Mouse (Mus musculus) MEL (cell line): ENCODE data around the gene Adgrf3. TPM values are rescaled to one million over a fixed set of nuclear protein-coding genes. Genes with fewer than 3 reads are reported as not detected.

Experiments used
- DNase-seq: peaks from one replicate; pipeline ENCODE4 v3.0.0; 2011; ENCODE audit warnings: low read depth, low spot score
- H3K27ac ChIP-seq: 2 replicates; pipeline ENCODE4 v1.5.1; 2012; ENCODE audit warnings: low read depth, mild to moderate bottlenecking, control low read depth, low read length, moderate library complexity; ENCODE audit not compliant: control insufficient read depth
- H3K27me3 ChIP-seq, 2 experiments: fragments of 150-350 bp in 1 of 2; sonication (generic) in 1 of 2; 2 replicates each; pipeline ENCODE4 v1.6.1; 2012; ENCODE audit warnings: low read length in 2 of 2, mild to moderate bottlenecking in 2 of 2, improper control_type of control experiment in 1 of 2, moderate library complexity in 1 of 2; ENCODE audit not compliant: insufficient read depth in 2 of 2, control insufficient read depth in 1 of 2
- H3K36me3 ChIP-seq, 2 experiments: 2 replicates each; pipeline ENCODE4 v1.6.1; 2012 to 2014; ENCODE audit warnings: low read length in 2 of 2, improper control_type of control experiment in 1 of 2, inconsistent platforms in 1 of 2, mild to moderate bottlenecking in 1 of 2; ENCODE audit not compliant: insufficient read depth in 2 of 2, control insufficient read depth in 1 of 2
- H3K4me1 ChIP-seq, 2 experiments: fragments of 150-350 bp in 1 of 2; sonication (generic) in 1 of 2; 2 replicates each; pipeline ENCODE4 v1.6.1; 2012; ENCODE audit warnings: low read length in 2 of 2, improper control_type of control experiment in 1 of 2, mild to moderate bottlenecking in 1 of 2; ENCODE audit not compliant: insufficient read depth in 2 of 2, control insufficient read depth in 1 of 2
- H3K4me3 ChIP-seq, 2 experiments: fragments of 150-350 bp in 1 of 2; sonication (generic) in 1 of 2; 2 replicates each; pipeline ENCODE4 v1.5.1; 2012; ENCODE audit warnings: low read depth in 2 of 2, low read length in 2 of 2, mild to moderate bottlenecking in 2 of 2, moderate library complexity in 2 of 2, control low read depth in 1 of 2, improper control_type of control experiment in 1 of 2; ENCODE audit not compliant: control insufficient read depth in 1 of 2, insufficient read depth in 1 of 2
- H3K79me2 ChIP-seq: 2 replicates; pipeline ENCODE4 v1.6.1; 2012; ENCODE audit warnings: mild to moderate bottlenecking, low read length, moderate library complexity; ENCODE audit not compliant: control insufficient read depth, poor library complexity, insufficient read depth
- H3K9ac ChIP-seq: 2 replicates; pipeline ENCODE4 v1.6.1; 2012; ENCODE audit warnings: low read depth, mild to moderate bottlenecking, control low read depth, low read length, moderate library complexity; ENCODE audit not compliant: control insufficient read depth, poor library complexity, severe bottlenecking
- H3K9me3 ChIP-seq: fragments of 150-350 bp; sonication (generic); replicated peaks from 2 replicates; pipeline ENCODE4 v1.6.1; 2012; ENCODE audit warnings: mild to moderate bottlenecking, low read length, improper control_type of control experiment, moderate library complexity; ENCODE audit not compliant: insufficient read depth
- BHLHE40 ChIP-seq: IDR thresholded peaks from 2 replicates; pipeline ENCODE4 v1.6.1; 2012; ENCODE audit warnings: low read depth, mild to moderate bottlenecking, inconsistent platforms, low read length, improper control_type of control experiment, borderline replicate concordance
- CHD1 ChIP-seq: IDR thresholded peaks from 2 replicates; pipeline ENCODE4 v1.6.1; 2012; ENCODE audit warnings: low read depth, mild to moderate bottlenecking, inconsistent platforms, low read length, improper control_type of control experiment
- CTCF ChIP-seq, 3 experiments: IDR thresholded peaks in 2 of 3; conservative IDR thresholded peaks in 1 of 3; 2 replicates each; pipeline ENCODE4 v1.5.1; 2011 to 2012; ENCODE audit warnings: low read length in 3 of 3, low read depth in 2 of 3, mild to moderate bottlenecking in 2 of 3, improper control_type of control experiment in 1 of 3, inconsistent platforms in 1 of 3, mixed read lengths in 1 of 3, moderate library complexity in 1 of 3; ENCODE audit not compliant: control insufficient read depth in 1 of 3, insufficient read depth in 1 of 3, poor library complexity in 1 of 3, severe bottlenecking in 1 of 3
- E2F4 ChIP-seq: IDR thresholded peaks from 2 replicates; pipeline ENCODE4 v1.6.1; 2011; ENCODE audit warnings: low read depth, low read length, improper control_type of control experiment, borderline replicate concordance
- ELF1 ChIP-seq: IDR thresholded peaks from 2 replicates; pipeline ENCODE4 v1.6.1; 2014; ENCODE audit warnings: low read depth, mild to moderate bottlenecking, inconsistent platforms, low read length, improper control_type of control experiment, moderate library complexity
- EP300 ChIP-seq, 2 experiments: IDR thresholded peaks; 2 replicates each; pipeline ENCODE4 v1.6.1; 2011; ENCODE audit warnings: improper control_type of control experiment in 2 of 2, low read length in 2 of 2, low read depth in 1 of 2, mild to moderate bottlenecking in 1 of 2
- ETS1 ChIP-seq: IDR thresholded peaks from 2 replicates; pipeline ENCODE4 v1.6.1; 2012; ENCODE audit warnings: low read depth, mild to moderate bottlenecking, inconsistent platforms, low read length, improper control_type of control experiment, moderate library complexity
- GABPA ChIP-seq: IDR thresholded peaks from 2 replicates; pipeline ENCODE4 v1.6.1; 2012; ENCODE audit warnings: low read depth, mild to moderate bottlenecking, inconsistent platforms, low read length, improper control_type of control experiment, moderate library complexity
- GATA1 ChIP-seq: IDR thresholded peaks from 2 replicates; pipeline ENCODE4 v1.6.1; 2011; ENCODE audit warnings: low read depth, low read length, improper control_type of control experiment
- HCFC1 ChIP-seq: IDR thresholded peaks from 2 replicates; pipeline ENCODE4 v1.6.1; 2012; ENCODE audit warnings: low read depth, mild to moderate bottlenecking, inconsistent platforms, low read length, improper control_type of control experiment, moderate library complexity
- JUND ChIP-seq: IDR thresholded peaks from 2 replicates; pipeline ENCODE4 v1.6.1; 2011; ENCODE audit warnings: low read depth, mild to moderate bottlenecking, improper control_type of control experiment, low read length
- MAFK ChIP-seq: IDR thresholded peaks from 2 replicates; pipeline ENCODE4 v1.6.1; 2011; ENCODE audit warnings: low read depth, mild to moderate bottlenecking, low read length, improper control_type of control experiment, borderline replicate concordance
- MAZ ChIP-seq: IDR thresholded peaks from 2 replicates; pipeline ENCODE4 v1.6.1; 2012; ENCODE audit warnings: low read depth, mild to moderate bottlenecking, inconsistent platforms, low read length, improper control_type of control experiment
- MXI1 ChIP-seq: IDR thresholded peaks from 2 replicates; pipeline ENCODE4 v1.6.1; 2011; ENCODE audit warnings: mild to moderate bottlenecking, low read depth, low read length, improper control_type of control experiment
- MYB ChIP-seq: IDR thresholded peaks from 2 replicates; pipeline ENCODE4 v1.6.1; 2011; ENCODE audit warnings: mild to moderate bottlenecking, low read depth, low read length, improper control_type of control experiment
- MYC ChIP-seq: IDR thresholded peaks from 2 replicates; pipeline ENCODE4 v1.6.1; 2011; ENCODE audit warnings: low read depth, mild to moderate bottlenecking, low read length, improper control_type of control experiment, moderate library complexity
- POLR2A ChIP-seq, 2 experiments: IDR thresholded peaks; 2 replicates each; pipeline ENCODE4 v1.6.1; 2011 to 2012; ENCODE audit warnings: low read length in 2 of 2, mild to moderate bottlenecking in 2 of 2, control low read depth in 1 of 2, improper control_type of control experiment in 1 of 2, low read depth in 1 of 2, moderate library complexity in 1 of 2; ENCODE audit not compliant: control insufficient read depth in 1 of 2, insufficient read depth in 1 of 2, poor library complexity in 1 of 2
- POLR2AphosphoS5 ChIP-seq: IDR thresholded peaks from 2 replicates; pipeline ENCODE4 v1.6.1; 2012; ENCODE audit warnings: low read depth, borderline replicate concordance, mild to moderate bottlenecking, inconsistent platforms, low read length, moderate library complexity, mixed read lengths
- RAD21 ChIP-seq: IDR thresholded peaks from 2 replicates; pipeline ENCODE4 v1.6.1; 2011; ENCODE audit warnings: mild to moderate bottlenecking, low read depth, low read length, improper control_type of control experiment
- SIN3A ChIP-seq: IDR thresholded peaks from 2 replicates; pipeline ENCODE4 v1.6.1; 2012; ENCODE audit warnings: low read length, improper control_type of control experiment, inconsistent platforms
- SMC3 ChIP-seq: IDR thresholded peaks from 2 replicates; pipeline ENCODE4 v1.6.1; 2011; ENCODE audit warnings: low read depth, low read length, improper control_type of control experiment
- TAL1 ChIP-seq: IDR thresholded peaks from 2 replicates; pipeline ENCODE4 v1.6.1; 2012; ENCODE audit warnings: mild to moderate bottlenecking, inconsistent platforms, low read length, moderate library complexity, mixed read lengths
- TBP ChIP-seq: IDR thresholded peaks from 2 replicates; pipeline ENCODE4 v1.8.0; 2011; ENCODE audit warnings: low read depth, low read length, improper control_type of control experiment
- TCF12 ChIP-seq: IDR thresholded peaks from 2 replicates; pipeline ENCODE4 v1.6.1; 2014; ENCODE audit warnings: low read depth, mild to moderate bottlenecking, inconsistent platforms, low read length, improper control_type of control experiment, moderate library complexity
- USF2 ChIP-seq, 2 experiments: IDR thresholded peaks; 2 replicates each; pipeline ENCODE4 v1.6.1; 2011 to 2012; ENCODE audit warnings: improper control_type of control experiment in 2 of 2, low read length in 2 of 2, borderline replicate concordance in 1 of 2, inconsistent platforms in 1 of 2, low read depth in 1 of 2, mild to moderate bottlenecking in 1 of 2; ENCODE audit not compliant: insufficient read depth in 1 of 2
- ZKSCAN1 ChIP-seq: IDR thresholded peaks from 2 replicates; pipeline ENCODE4 v1.6.1; 2012; ENCODE audit warnings: low read depth, mild to moderate bottlenecking, inconsistent platforms, low read length, improper control_type of control experiment, moderate library complexity
- ZMIZ1 ChIP-seq: IDR thresholded peaks from 2 replicates; pipeline ENCODE4 v1.6.1; 2012; ENCODE audit warnings: low read depth, mild to moderate bottlenecking, inconsistent platforms, low read length, improper control_type of control experiment, moderate library complexity
- polyA plus RNA-seq, 2 experiments: library from polyadenylated mRNA; stranded (reverse) in 1 of 2; unstranded in 1 of 2; fragments of >175 nt in 1 of 2; fragments of >200 nt in 1 of 2; gene quantifications; 2 replicates each; pipeline versions ENCODE4 v1.2.1 to v1.2.4; 2012; ENCODE audit warnings: low replicate concordance in 2 of 2, low read depth in 1 of 2; ENCODE audit not compliant: insufficient read length in 2 of 2, insufficient read depth in 1 of 2, missing spikeins in 1 of 2
- total RNA-seq: library from RNA; depleted of rRNA; stranded (reverse); fragments of 300-350 nt; gene quantifications from 2 replicates; pipeline ENCODE4 v1.2.3, GENCODE M21; 2012

Adgrf3 gene
- total and polyA plus RNA-seq, 3 experiments, result 1.7 to 2.7 TPM; not detected in 1

DNA sequence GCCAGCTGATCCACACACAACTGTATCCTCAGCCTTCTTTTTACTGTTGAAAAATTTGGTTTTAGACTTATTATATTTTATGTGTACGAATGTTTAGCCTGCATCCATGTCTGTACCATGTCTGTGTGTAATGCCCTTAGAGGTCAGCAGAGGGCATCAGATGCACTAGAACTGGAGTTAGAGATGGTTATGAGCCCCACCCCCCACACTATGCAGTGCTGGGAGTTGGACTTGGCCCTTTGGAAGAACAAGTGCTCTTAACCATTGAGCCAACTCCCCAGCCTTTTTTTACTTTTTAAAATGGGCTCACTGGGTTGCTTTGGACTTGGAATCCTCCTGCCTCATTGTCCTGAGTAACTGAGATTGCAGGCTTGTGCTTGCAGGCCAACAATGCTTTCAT, 42.1 kb upstream of the Adgrf3 start (continued):
- no peak for TF ChIP-seq TCF12
- no peak for TF ChIP-seq JUND
- no peak for TF ChIP-seq HCFC1

DNA sequence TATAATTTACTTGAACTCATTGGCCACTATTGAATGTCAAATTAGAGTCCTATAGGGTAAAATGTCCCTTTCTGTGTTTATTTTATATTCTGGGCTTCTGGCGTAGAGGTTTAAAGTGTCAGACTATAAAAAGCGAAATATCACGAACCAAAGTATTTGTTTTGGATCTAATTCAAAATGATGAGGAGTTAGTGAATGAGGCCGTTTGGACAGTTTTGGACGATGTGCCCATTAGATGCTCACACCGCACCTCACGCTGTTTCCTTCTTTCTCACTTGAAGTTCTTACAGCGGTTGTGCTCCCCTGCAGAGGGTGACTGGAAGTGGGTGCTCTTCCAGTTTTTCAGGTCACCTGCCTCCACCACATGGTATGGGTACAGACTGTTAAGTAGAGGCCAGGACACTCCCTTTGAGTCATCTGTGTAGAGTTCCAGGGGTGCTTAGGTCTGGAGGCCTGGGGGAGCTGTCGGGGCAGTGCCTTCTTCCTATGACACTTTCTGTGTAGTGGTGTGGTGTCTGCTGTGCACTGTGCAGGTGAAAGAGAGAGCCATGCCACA, 40.4 kb upstream of the Adgrf3 start:
- Histone ChIP-seq H3K9ac (no peak overlapping the region), H3K27ac (no peak overlapping the region), H3K9me3 (no peaks in the 10 kb centered on the region), H3K79me2 (peaks cover 57% of the 10 kb centered on the region), H3K4me1 (peaks cover 17 to 19% of the 10 kb centered on the region in 2 experiments), H3K4me3 (no peak overlapping the region), H3K27me3 (no peaks in the 10 kb centered on the region), H3K36me3 (peaks cover 12 to 30% of the 10 kb centered on the region in 2 experiments)
- TF ChIP-seq ETS1, result no peak
- no peak for TF ChIP-seq MYC
- no peak for TF ChIP-seq GABPA
- TF ChIP-seq SIN3A, result no peak
- no peak for DNase-seq

DNA sequence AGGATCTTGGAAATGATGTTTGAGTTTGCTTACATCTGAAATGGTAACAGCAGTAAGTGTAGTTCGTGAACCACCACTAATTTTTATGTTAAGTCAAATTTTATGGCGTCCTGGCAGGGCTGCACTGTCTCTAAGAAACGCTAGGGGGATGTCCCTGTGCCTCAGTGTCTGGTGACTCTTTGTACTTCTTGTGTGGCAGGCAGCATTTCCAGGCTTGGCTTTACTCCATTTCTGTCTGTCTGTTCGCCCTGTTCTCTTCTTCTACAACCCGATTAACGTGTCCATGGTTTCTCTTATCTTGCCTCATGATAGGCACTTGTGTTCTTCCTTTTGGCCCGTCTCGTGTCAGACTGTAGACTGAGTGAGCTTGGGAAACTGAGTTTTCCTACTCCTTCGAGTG, 38.2 kb upstream of the Adgrf3 start:
- Histone ChIP-seq H3K36me3 (peaks cover 8 to 51% of the 10 kb centered on the region in 2 experiments), H3K79me2 (peaks cover 76% of the 10 kb centered on the region), H3K27me3 (no peaks in the 10 kb centered on the region), H3K9me3 (no peaks in the 10 kb centered on the region), H3K27ac (peak overlapping the region; percentile 0; the same call in 1 of the 2 replicates), H3K9ac (no peak overlapping the region), H3K4me1 (peaks cover 26 to 28% of the 10 kb centered on the region in 2 experiments), H3K4me3 (no peak overlapping the region)
- 0 out of 2 replicates have a peak, but pooled peaks have one; percentile 25 for TF ChIP-seq TBP
- no peak for TF ChIP-seq USF2 (IDR thresholded peaks at IDR 0.05; ENCODE audit: borderline replicate concordance in 1 of 2, insufficient read depth in 1 of 2, low read depth in 1 of 2, low read length in 2 of 2)
- no peak for TF ChIP-seq TAL1
- no peak for TF ChIP-seq GABPA
- no peak for TF ChIP-seq CHD1
- TF ChIP-seq ETS1, result peak; percentile 12; the same call in 1 of the 2 replicates
- TF ChIP-seq BHLHE40, result no peak
- TF ChIP-seq MAFK, result no peak
- TF ChIP-seq MXI1, result peak; percentile 68; the same call in 1 of the 2 replicates
- no peak for TF ChIP-seq MYB
- no peak for TF ChIP-seq ZKSCAN1
- TF ChIP-seq POLR2AphosphoS5, result no peak
- no peak for TF ChIP-seq ZMIZ1
- TF ChIP-seq SMC3, result 0 out of 2 replicates have a peak, but pooled peaks have one; percentile 10
- TF ChIP-seq CTCF (IDR thresholded peaks at IDR 0.05 in 2 of 3, conservative IDR thresholded peaks at IDR 0.05 in 1 of 3; ENCODE audit: control insufficient read depth in 1 of 3, insufficient read depth in 1 of 3, low read depth in 2 of 3, low read length in 3 of 3, poor library complexity in 1 of 3, severe bottlenecking in 1 of 3), result peak; percentile 54 to 95 (median 74)
- TF ChIP-seq POLR2A (IDR thresholded peaks at IDR 0.05; ENCODE audit: control insufficient read depth in 1 of 2, insufficient read depth in 1 of 2, low read depth in 1 of 2, low read length in 2 of 2, poor library complexity in 1 of 2), result no peak
- TF ChIP-seq RAD21, result no peak
- no peak for TF ChIP-seq E2F4
- TF ChIP-seq JUND, result no peak
- TF ChIP-seq SIN3A, result peak; percentile 25; the same call in 1 of the 2 replicates
- TF ChIP-seq GATA1, result peak; percentile 69
- TF ChIP-seq EP300 (IDR thresholded peaks at IDR 0.05; ENCODE audit: low read depth in 1 of 2, low read length in 2 of 2), result 0 out of 4 replicates have a peak, but pooled peaks of 1 of the 2 experiments have one; percentile 5
- TF ChIP-seq MAZ, result no peak
- no peak for TF ChIP-seq ELF1
- peak; percentile 93 for DNase-seq
